Mouse (Mus musculus) limb, embryonic 13.5 days (tissue): ENCODE measurements around the gene Sowaha. TPM values are rescaled to one million over a fixed set of nuclear protein-coding genes. Genes with fewer than 3 reads are reported as not detected.

Source experiments
- ATAC-seq: fragments of 200-750 bp; cut with Nextera tagmentation; 2 replicates; pipeline ENCODE4 v1.8.0; 2017; ENCODE audit warnings: low read depth, moderate number of reproducible peaks, moderate TSS enrichment; ENCODE audit not compliant: low FRiP score
- H3K27ac ChIP-seq: fragments of 300-500 bp; sonication (generic); 2 replicates; pipeline ENCODE4 v1.5.1; 2015; ENCODE audit warnings: inconsistent platforms, mild to moderate bottlenecking, moderate library complexity
- H3K27me3 ChIP-seq: fragments of 300-500 bp; sonication (generic); 2 replicates; pipeline ENCODE4 v1.6.1; 2015; ENCODE audit warnings: mild to moderate bottlenecking, inconsistent platforms
- H3K36me3 ChIP-seq: fragments of 300-500 bp; sonication (generic); 2 replicates; pipeline ENCODE4 v1.6.1; 2015; ENCODE audit warnings: inconsistent platforms, mild to moderate bottlenecking, moderate library complexity
- H3K4me1 ChIP-seq: fragments of 300-500 bp; sonication (generic); 2 replicates; pipeline ENCODE4 v1.6.1; 2015; ENCODE audit warnings: inconsistent platforms
- H3K4me2 ChIP-seq: fragments of 300-500 bp; sonication (generic); replicated peaks from 2 replicates; pipeline ENCODE4 v1.6.1; 2015; ENCODE audit warnings: inconsistent platforms, mild to moderate bottlenecking, moderate library complexity
- H3K4me3 ChIP-seq: fragments of 300-500 bp; sonication (generic); 2 replicates; pipeline ENCODE4 v1.5.1; 2015; ENCODE audit warnings: moderate library complexity, mild to moderate bottlenecking, inconsistent platforms
- H3K9ac ChIP-seq: fragments of 300-500 bp; sonication (generic); 2 replicates; pipeline ENCODE4 v1.6.1; 2015; ENCODE audit warnings: mild to moderate bottlenecking, inconsistent platforms
- H3K9me3 ChIP-seq: fragments of 300-500 bp; sonication (generic); 2 replicates; pipeline ENCODE4 v1.6.1; 2016; ENCODE audit warnings: inconsistent platforms
- WGBS: fragments of 180-500 bp; shearing (Covaris S2); methylation state at CpG from one replicate; pipeline ENCODE4 v1.1.7; 2015; 5-methylcytosine and 5-hydroxymethylcytosine counted together
- polyA plus RNA-seq: library from polyadenylated mRNA; unstranded; fragments of >200 nt; fragmentation: Nextera tagmentation; extraction: Ambion mirVana; gene quantifications from 2 replicates; pipeline ENCODE4 v1.2.1, GENCODE M21; 2015

Sowaha gene
- 0.17 and 0.37 TPM in 2 replicates for polyA plus RNA-seq

GRCm38 (mm10) chr11:53479783-53480301 is at the start of gene Sowaha, which contains the start of gene Gm9945:
Sowaha (minus strand) TSS chr11:53480274.
Gm9945 (plus strand) TSS chr11:53480166.
- Histone ChIP-seq H3K9ac (peak within 1 kb of the TSS; percentile 48), H3K27me3 (peaks cover 82% of the 10 kb centered on the region), H3K27ac (no peak within 1 kb of the TSS), H3K4me2 (peak within 1 kb of the TSS; percentile 83), H3K4me1 (peaks cover 20% of the 10 kb centered on the region), H3K9me3 (no peaks in the 10 kb centered on the region), H3K36me3 (no peaks in the 10 kb centered on the region), H3K4me3 (peak within 1 kb of the TSS; percentile 50)
- ATAC-seq = no peak
- WGBS = 2% methylated on average over 39 of the region's 40 CpGs

- Histone ChIP-seq H3K4me3 (no peak overlapping the region), H3K27me3 (no peaks in the 10 kb centered on the region), H3K9ac (no peak overlapping the region), H3K9me3 (no peaks in the 10 kb centered on the region), H3K4me2 (no peak overlapping the region), H3K4me1 (peaks cover 43% of the 10 kb centered on the region), H3K36me3 (peaks cover 17% of the 10 kb centered on the region), H3K27ac (peak overlapping the region; percentile 6; the same call in 1 of the 2 replicates)
- no peak for ATAC-seq
- WGBS = 57% methylated on average over 6 of the region's 6 CpGs
Measured at GRCm38 (mm10) chr11:53529253-53529557, 49.1 kb upstream of the Sowaha start.

DNA sequence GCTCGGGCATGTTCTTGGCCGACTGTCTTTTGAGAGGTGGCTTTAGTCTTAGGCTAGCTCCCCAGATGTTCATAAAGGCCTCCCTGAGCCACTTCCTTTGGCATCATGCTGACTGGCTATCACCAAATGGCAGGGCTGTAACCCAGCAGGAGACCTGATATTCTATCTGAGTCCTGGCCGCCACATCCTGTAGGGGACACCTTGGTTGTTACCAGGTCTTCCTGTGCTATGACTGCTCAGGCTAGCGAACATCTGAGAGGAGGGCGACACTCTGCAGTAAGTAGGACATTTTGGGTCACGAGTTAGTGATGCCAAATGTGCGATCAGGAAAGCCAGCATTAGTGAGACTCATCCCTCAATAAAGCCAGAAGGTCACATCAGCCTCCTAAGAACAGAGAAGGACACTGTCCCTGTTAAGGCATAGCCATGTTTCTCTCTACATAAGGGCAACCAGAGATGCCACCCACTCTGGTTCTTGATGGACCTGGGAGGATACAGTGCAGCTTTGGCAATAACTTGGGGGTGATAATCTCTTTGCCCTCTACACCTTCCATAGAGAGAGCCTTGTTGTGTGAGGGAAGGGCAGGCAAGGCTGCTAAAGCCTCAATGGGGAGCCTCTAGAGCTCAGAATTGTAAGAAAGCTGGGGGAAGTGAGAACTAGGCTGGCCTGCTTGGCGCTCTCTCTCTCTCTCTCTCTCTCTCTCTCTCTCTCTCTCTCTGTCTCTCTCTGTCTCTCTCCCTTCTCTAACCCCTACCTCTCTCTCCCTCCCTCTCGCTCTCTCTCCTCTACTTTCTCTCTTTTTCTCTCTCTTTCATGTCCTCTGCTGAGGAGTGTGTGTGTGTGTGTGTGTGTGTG is 48.6 kb upstream of the Sowaha start:
- no peak for ATAC-seq
- H3K27me3 ChIP-seq = no peaks in the 10 kb centered on the region
- H3K9me3 ChIP-seq = no peaks in the 10 kb centered on the region
- 51% methylated on average over 9 of the region's 9 CpGs for WGBS
- H3K36me3 ChIP-seq = peaks cover 12% of the 10 kb centered on the region
- no peak overlapping the region; the same call in 1 of the 2 replicates for H3K27ac ChIP-seq
- H3K4me1 ChIP-seq = peaks cover 49% of the 10 kb centered on the region
- H3K9ac ChIP-seq = no peak overlapping the region
- no peak overlapping the region for H3K4me3 ChIP-seq
- no peak overlapping the region; the same call in 1 of the 2 replicates for H3K4me2 ChIP-seq

- 48% methylated on average over 4 of the region's 4 CpGs for WGBS
- no peak overlapping the region for H3K4me3 ChIP-seq
- no peak overlapping the region for H3K27ac ChIP-seq
- H3K27me3 ChIP-seq = no peaks in the 10 kb centered on the region
- peaks cover 80% of the 10 kb centered on the region for H3K4me1 ChIP-seq
- ATAC-seq = no peak
- no peak overlapping the region for H3K9ac ChIP-seq
- no peak overlapping the region for H3K4me2 ChIP-seq
- H3K9me3 ChIP-seq = no peaks in the 10 kb centered on the region
- H3K36me3 ChIP-seq = no peaks in the 10 kb centered on the region
Measured at GRCm38 (mm10) chr11:53525461-53525860, 45.4 kb upstream of the Sowaha start.

DNA sequence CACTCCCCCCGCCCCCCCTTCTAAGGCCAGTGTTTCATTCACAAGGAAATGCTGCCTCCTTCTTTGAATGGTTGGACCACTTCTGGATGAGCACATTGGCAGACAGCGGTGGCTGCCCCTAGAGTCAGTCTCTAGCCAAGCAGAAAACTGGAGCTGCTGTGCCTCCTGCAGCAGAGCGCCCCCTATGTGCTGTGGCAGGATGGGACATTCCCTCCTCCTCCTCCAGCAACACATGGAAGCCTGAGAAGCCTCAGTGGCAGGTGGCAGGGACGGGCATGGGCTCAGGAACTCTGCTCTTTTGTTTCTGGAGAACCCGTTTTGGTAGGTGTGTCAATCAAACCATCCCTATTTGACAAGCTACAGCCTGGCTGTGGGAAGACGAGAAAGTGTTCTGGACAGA is 44.8 kb upstream of the Sowaha start:
- ATAC-seq = no peak
- H3K27ac ChIP-seq = no peak overlapping the region

GRCm38 (mm10) chr11:53523545-53524405 is 43.7 kb upstream of the Sowaha start:
- Histone ChIP-seq H3K4me2 (peak overlapping the region; percentile 28), H3K4me3 (no peak overlapping the region), H3K4me1 (peaks cover 75% of the 10 kb centered on the region), H3K27ac (peak overlapping the region; percentile 29; the same call in 1 of the 2 replicates), H3K9ac (no peak overlapping the region), H3K9me3 (no peaks in the 10 kb centered on the region), H3K36me3 (no peaks in the 10 kb centered on the region), H3K27me3 (no peaks in the 10 kb centered on the region)
- WGBS = 50% methylated on average over 14 of the region's 14 CpGs
- no peak for ATAC-seq

More for the DNA sequence above, 44.8 kb upstream of the Sowaha start:
- Histone ChIP-seq H3K4me3 (no peak overlapping the region), H3K4me1 (peaks cover 82% of the 10 kb centered on the region), H3K9me3 (no peaks in the 10 kb centered on the region), H3K36me3 (no peaks in the 10 kb centered on the region), H3K9ac (no peak overlapping the region), H3K27me3 (no peaks in the 10 kb centered on the region), H3K4me2 (no peak overlapping the region)
- WGBS = 78% methylated on average over 6 of the region's 6 CpGs

- Histone ChIP-seq H3K27me3 (no peaks in the 10 kb centered on the region), H3K4me3 (no peak overlapping the region), H3K27ac (peak overlapping the region; percentile 29; the same call in 1 of the 2 replicates), H3K4me2 (peak overlapping the region; percentile 28), H3K4me1 (peaks cover 69% of the 10 kb centered on the region), H3K9ac (0 out of 2 replicates have a peak overlapping the region, but pooled peaks have one; percentile 13), H3K36me3 (no peaks in the 10 kb centered on the region), H3K9me3 (no peaks in the 10 kb centered on the region)
- ATAC-seq = no peak
- 41% methylated on average over 9 of the region's 9 CpGs for whole genome bisulfite sequencing
Measured at GRCm38 (mm10) chr11:53522930-53523329, 42.9 kb upstream of the Sowaha start.

DNA sequence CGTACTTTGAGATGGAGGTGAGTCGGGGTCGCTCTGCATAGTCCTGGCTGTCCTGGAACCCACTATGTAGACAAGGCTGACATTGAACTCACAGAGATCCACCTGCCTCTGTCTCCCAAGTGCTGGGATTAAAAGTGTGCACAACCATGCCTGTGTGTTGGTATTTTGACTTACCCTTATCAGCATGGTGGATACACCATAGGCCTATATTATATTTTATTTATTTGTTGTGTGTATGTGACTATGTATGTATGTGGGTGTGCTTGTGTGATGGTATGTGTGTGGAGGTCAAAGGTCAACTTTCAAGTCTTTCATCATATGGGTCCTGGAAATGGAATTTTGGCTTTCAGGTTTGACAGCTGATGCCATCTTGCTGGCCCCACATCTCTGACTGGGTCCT is 42.3 kb upstream of the Sowaha start:
- Histone ChIP-seq H3K4me2 (peak overlapping the region; percentile 28), H3K36me3 (no peaks in the 10 kb centered on the region), H3K9me3 (no peaks in the 10 kb centered on the region), H3K9ac (no peak overlapping the region), H3K4me3 (no peak overlapping the region), H3K27ac (no peak overlapping the region), H3K27me3 (no peaks in the 10 kb centered on the region), H3K4me1 (peaks cover 64% of the 10 kb centered on the region)
- 92% methylated on average over 3 of the region's 3 CpGs for WGBS
- ATAC-seq = no peak

DNA sequence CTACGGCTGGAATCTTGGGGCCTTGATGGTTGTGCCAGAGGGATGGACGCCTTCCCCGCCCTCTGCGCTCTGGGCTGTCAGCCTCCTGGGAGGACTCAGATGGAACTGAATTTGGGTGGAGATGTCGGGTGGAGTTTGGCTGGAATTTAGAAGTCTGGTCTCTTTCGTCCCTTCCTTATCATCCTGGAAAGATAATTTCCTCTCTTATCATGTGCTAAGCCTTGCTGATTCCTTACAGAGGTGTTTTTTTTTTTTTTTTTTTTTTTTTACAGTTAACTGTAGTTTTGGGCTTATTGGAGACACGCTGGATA is 41.7 kb upstream of the Sowaha start:
- no peaks in the 10 kb centered on the region for H3K36me3 ChIP-seq
- H3K4me1 ChIP-seq = peaks cover 70% of the 10 kb centered on the region
- peak overlapping the region; percentile 88 for H3K4me2 ChIP-seq
- peak overlapping the region; percentile 82; the same call in 1 of the 2 replicates for H3K4me3 ChIP-seq
- no peaks in the 10 kb centered on the region for H3K27me3 ChIP-seq
- 0 out of 2 replicates have a peak overlapping the region, but pooled peaks have one; percentile 92 for H3K27ac ChIP-seq
- no peaks in the 10 kb centered on the region for H3K9me3 ChIP-seq
- no peak for ATAC-seq
- 81% methylated on average over 7 of the region's 7 CpGs for WGBS
- H3K9ac ChIP-seq = peak overlapping the region; percentile 45; the same call in 1 of the 2 replicates

DNA sequence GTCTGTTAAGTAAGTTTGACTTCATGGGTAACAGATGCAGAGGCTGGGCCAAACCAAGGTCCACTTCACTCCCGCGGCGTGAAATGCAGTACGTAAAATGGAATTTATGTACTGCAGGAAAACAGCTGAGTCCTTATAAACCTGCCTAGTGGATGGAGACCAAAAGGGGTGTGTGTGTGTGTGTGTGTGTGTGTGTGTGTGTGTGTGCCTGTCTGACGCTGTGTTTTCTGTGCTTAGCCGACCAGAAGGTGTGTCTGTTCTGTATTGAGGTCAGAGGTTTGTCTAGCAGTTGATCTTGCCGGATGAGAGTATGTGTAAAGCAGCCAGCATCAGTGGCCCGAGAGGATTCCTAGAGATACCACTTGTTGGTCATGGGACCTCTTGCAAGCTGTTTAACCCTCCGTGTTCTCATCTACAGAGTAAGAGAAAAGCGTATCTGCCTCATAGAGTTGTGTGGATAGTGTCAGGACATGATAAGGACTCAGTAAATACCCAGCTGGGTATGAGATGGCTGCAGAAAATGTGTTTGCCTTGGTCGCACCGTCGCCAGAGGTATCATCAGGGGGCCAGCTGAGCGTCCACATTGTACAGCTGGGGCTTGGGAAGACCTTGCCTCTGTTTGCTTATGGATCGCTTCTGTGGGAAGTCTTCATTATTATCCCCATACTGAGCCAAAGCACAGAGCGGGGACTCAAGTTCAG is 41.2 kb upstream of the Sowaha start:
- WGBS = 38% methylated on average over 16 of the region's 16 CpGs
- peaks cover 71% of the 10 kb centered on the region for H3K4me1 ChIP-seq

GRCm38 (mm10) chr11:53520122-53520978 is 40.3 kb upstream of the Sowaha start:
- ATAC-seq = peak; percentile 60
- H3K27me3 ChIP-seq = no peaks in the 10 kb centered on the region
- H3K9me3 ChIP-seq = no peaks in the 10 kb centered on the region
- H3K27ac ChIP-seq = peak overlapping the region; percentile 92
- 2% methylated on average over 24 of the region's 24 CpGs for WGBS
- H3K4me2 ChIP-seq = peak overlapping the region; percentile 88
- H3K9ac ChIP-seq = peak overlapping the region; percentile 88
- H3K4me1 ChIP-seq = peaks cover 66% of the 10 kb centered on the region
- H3K4me3 ChIP-seq = peak overlapping the region; percentile 82
- no peaks in the 10 kb centered on the region for H3K36me3 ChIP-seq

More for the DNA sequence above, 41.2 kb upstream of the Sowaha start:
- H3K27me3 ChIP-seq = no peaks in the 10 kb centered on the region
- H3K36me3 ChIP-seq = no peaks in the 10 kb centered on the region
- no peaks in the 10 kb centered on the region for H3K9me3 ChIP-seq
- peak; percentile 20 for ATAC-seq
- peak overlapping the region; percentile 88 for H3K4me2 ChIP-seq
- peak overlapping the region; percentile 92; the same call in 1 of the 2 replicates for H3K27ac ChIP-seq
- H3K4me3 ChIP-seq = peak overlapping the region; percentile 82
- peak overlapping the region; percentile 45 for H3K9ac ChIP-seq
